23 mouse cellular contexts compared by ENCODE assay signal in genomic region chr9:14974251-14975232, GRCm38 (mm10).
DNase-seq lines count a peak whose midpoint lies in the region; ATAC-seq and TF ChIP-seq lines count a peak whose summit lies in the region.
"Had no signal": no experiment of that assay in that cellular context is flagged by ENCODE, and none has a peak within 500 bp of the region (broad histone marks: within the 10 kb centered on the region; RNA-seq: fewer than 3 reads in every experiment).

No protein-coding gene starts in this region.

- no peak for TF ChIP-seq POLR2A in MEL (IDR thresholded peaks at IDR 0.05; ENCODE audit: control insufficient read depth in 1 of 2, insufficient read depth in 1 of 2, low read depth in 1 of 2, low read length in 2 of 2, poor library complexity in 1 of 2)

- peaks cover 32 to 36% of the 10 kb centered on the region in 2 experiments for H3K4me1 ChIP-seq in MEL (ENCODE audit: control insufficient read depth in 1 of 2, insufficient read depth in 2 of 2, low read length in 2 of 2)
- H3K4me1 ChIP-seq in liver, embryonic 13.5 days (replicated peaks), result peaks cover 35% of the 10 kb centered on the region
- H3K4me1 ChIP-seq: forebrain, embryonic 12.5 days; heart, embryonic 12.5 days; hindbrain, embryonic 12.5 days; intestine, embryonic 15.5 days; midbrain, embryonic 12.5 days had no signal

- no peak for ATAC-seq in liver, embryonic 13.5 days (ENCODE audit: low read depth)
- 0 out of 2 replicates have a peak, but pooled peaks have one; percentile 10 for ATAC-seq in megakaryocyte-erythroid progenitor cell, adult 5-6 weeks (replicated peaks; ENCODE audit: low FRiP score, low TSS enrichment, poor library complexity, severe bottlenecking)
- ATAC-seq: intestine, embryonic 15.5 days had no signal

- TF ChIP-seq EP300 in MEL (IDR thresholded peaks at IDR 0.05; ENCODE audit: low read depth in 1 of 2, low read length in 2 of 2), result no peak

- TF ChIP-seq CTCF in MEL (IDR thresholded peaks at IDR 0.05 in 2 of 3, conservative IDR thresholded peaks at IDR 0.05 in 1 of 3; ENCODE audit: control insufficient read depth in 1 of 3, insufficient read depth in 1 of 3, low read depth in 2 of 3, low read length in 3 of 3, poor library complexity in 1 of 3, severe bottlenecking in 1 of 3), result no peak

- H3K36me3 ChIP-seq in MEL (ENCODE audit: control insufficient read depth in 1 of 2, insufficient read depth in 2 of 2, low read length in 2 of 2), result peaks cover 0 to 46% of the 10 kb centered on the region in 2 experiments; a peak in 2 of 4 replicates
- no peaks in the 10 kb centered on the region for H3K36me3 ChIP-seq in liver, embryonic 13.5 days
- H3K36me3 ChIP-seq: forebrain, embryonic 12.5 days; heart, embryonic 12.5 days; hindbrain, embryonic 12.5 days; intestine, embryonic 15.5 days; midbrain, embryonic 12.5 days had no signal

- H3K79me2 ChIP-seq in MEL (ENCODE audit: control insufficient read depth, insufficient read depth, low read length, poor library complexity), result no peaks in the 10 kb centered on the region

- H3K9me3 ChIP-seq in MEL (replicated peaks; ENCODE audit: insufficient read depth, low read length), result no peaks in the 10 kb centered on the region
- H3K9me3 ChIP-seq in liver, embryonic 13.5 days (replicated peaks), result no peaks in the 10 kb centered on the region
- H3K9me3 ChIP-seq: forebrain, embryonic 12.5 days; heart, embryonic 12.5 days; hindbrain, embryonic 12.5 days; intestine, embryonic 15.5 days; midbrain, embryonic 12.5 days had no signal

- H3K27me3 ChIP-seq in MEL (ENCODE audit: control insufficient read depth in 1 of 2, insufficient read depth in 2 of 2, low read length in 2 of 2), result no peaks in the 10 kb centered on the region
- H3K27me3 ChIP-seq in liver, embryonic 13.5 days, result no peaks in the 10 kb centered on the region
- H3K27me3 ChIP-seq: forebrain, embryonic 12.5 days; heart, embryonic 12.5 days; hindbrain, embryonic 12.5 days; intestine, embryonic 15.5 days; midbrain, embryonic 12.5 days had no signal

- H3K4me3 ChIP-seq in MEL (ENCODE audit: control insufficient read depth in 1 of 2, insufficient read depth in 1 of 2, low read depth in 2 of 2, low read length in 2 of 2), result peak overlapping the region in 1 of 2 experiments; percentile 25; a peak in 1 of 4 replicates
- H3K4me3 ChIP-seq in liver, embryonic 13.5 days (replicated peaks), result peak overlapping the region; percentile 25; the same call in 1 of the 2 replicates
- H3K4me3 ChIP-seq: forebrain, embryonic 12.5 days; heart, embryonic 12.5 days; hindbrain, embryonic 12.5 days; intestine, embryonic 15.5 days; left cerebral cortex, adult 2 months; midbrain, embryonic 12.5 days had no signal

- peak overlapping the region; percentile 49 for H3K4me2 ChIP-seq in liver, embryonic 13.5 days
- H3K4me2 ChIP-seq: forebrain, embryonic 12.5 days; heart, embryonic 12.5 days; hindbrain, embryonic 12.5 days; intestine, embryonic 15.5 days; midbrain, embryonic 12.5 days had no signal

- peak overlapping the region; percentile 17 for H3K9ac ChIP-seq in MEL (ENCODE audit: control insufficient read depth, low read depth, low read length, poor library complexity, severe bottlenecking)
- no peak overlapping the region for H3K9ac ChIP-seq in liver, embryonic 13.5 days
- H3K9ac ChIP-seq: forebrain, embryonic 12.5 days; heart, embryonic 12.5 days; hindbrain, embryonic 12.5 days; intestine, embryonic 15.5 days; midbrain, embryonic 12.5 days had no signal

- TF ChIP-seq RAD21 in MEL (IDR thresholded peaks at IDR 0.05; ENCODE audit: low read depth, low read length), result no peak

- H3K27ac ChIP-seq in MEL (ENCODE audit: control insufficient read depth, low read depth, low read length), result peak overlapping the region; percentile 76
- H3K27ac ChIP-seq in liver, embryonic 13.5 days, result peak overlapping the region; percentile 63
- H3K27ac ChIP-seq: forebrain, embryonic 12.5 days; hindbrain, embryonic 12.5 days; intestine, embryonic 15.5 days; left cerebral cortex, adult 2 months; midbrain, embryonic 12.5 days had no signal

- 61% methylated on average over 6 of the region's 6 CpGs for WGBS in liver, embryonic 13.5 days (ENCODE audit: insufficient replicate concordance)

- peak; percentile 35 for DNase-seq in heart, adult 11 months
- DNase-seq in heart, adult 18-20 months, result no peak
- no peak for DNase-seq in MEL (ENCODE audit: low read depth, low spot score)
- no peak for DNase-seq in liver, embryonic 13.5 days
- no peak for DNase-seq in right cerebral cortex, postnatal 4 days
- DNase-seq in adrenal gland, adult 8-10 months, result no peak
- DNase-seq: adrenal gland, postnatal 10 days; cerebellum, adult 2 months; gastrocnemius, postnatal 14 days; heart, postnatal 14 days; kidney, adult 9 months; kidney, postnatal 36 days; layer of hippocampus, adult 9-11 months; lung, adult 2 months; lung, postnatal 4 days; thymus, postnatal 36 days had no signal

TF ChIP-seq in MEL, 35 proteins besides CTCF, POLR2A, EP300 and RAD21:
- no peak for TF ChIP-seq USF1 (IDR thresholded peaks at IDR 0.05; ENCODE audit: low read depth, low read length)
- no peak for TF ChIP-seq NRF1 (IDR thresholded peaks at IDR 0.05; ENCODE audit: insufficient read depth, low read depth, low read length, poor library complexity, severe bottlenecking)
- TF ChIP-seq ELF1 (IDR thresholded peaks at IDR 0.05; ENCODE audit: low read depth, low read length), result no peak
- no peak for TF ChIP-seq MYB (IDR thresholded peaks at IDR 0.05; ENCODE audit: low read depth, low read length)
- no peak for TF ChIP-seq E2F4 (IDR thresholded peaks at IDR 0.05; ENCODE audit: borderline replicate concordance, low read depth, low read length)
- TF ChIP-seq POLR2AphosphoS2 (IDR thresholded peaks at IDR 0.05; ENCODE audit: low read length), result no peak
- TF ChIP-seq CHD2 (IDR thresholded peaks at IDR 0.05; ENCODE audit: low read length), result no peak
- TF ChIP-seq MAFK (IDR thresholded peaks at IDR 0.05; ENCODE audit: borderline replicate concordance, low read depth, low read length), result no peak
- TF ChIP-seq POLR2AphosphoS5 (IDR thresholded peaks at IDR 0.05; ENCODE audit: borderline replicate concordance, low read depth, low read length), result no peak
- TF ChIP-seq NELFE (IDR thresholded peaks at IDR 0.05; ENCODE audit: low read depth, low read length), result no peak
TF ChIP-seq in MEL: peak in this region for 0.
